In the genomic region with DNA sequence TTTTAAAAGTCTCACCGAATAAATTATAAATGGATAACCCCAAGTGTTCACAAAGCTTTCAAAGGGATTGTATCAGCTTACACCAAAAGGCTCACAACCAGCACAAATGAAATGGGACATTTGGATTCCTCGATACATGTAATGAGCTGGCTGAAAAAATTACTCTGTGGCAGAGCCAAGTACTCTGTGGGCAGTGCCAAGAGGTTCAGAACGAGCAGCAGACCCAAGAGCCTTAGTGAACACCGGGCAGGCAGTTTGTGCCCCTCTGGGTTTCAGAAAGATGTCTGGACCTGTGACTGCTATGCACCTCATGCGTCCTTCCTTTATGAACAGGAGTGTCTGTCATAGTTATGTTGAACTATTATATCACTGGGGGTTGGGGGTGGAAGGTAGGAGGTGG, we compare ENCODE assay signal across 28 mouse cellular contexts.
A peak's percentile ranks its signal among the peaks of the same experiment; 100 is the strongest.
DNase-seq lines count a peak whose midpoint lies in the region; ATAC-seq lines count a peak whose summit lies in the region.
"Had no signal": no experiment of that assay in that cellular context is flagged by ENCODE, and none has a peak within 500 bp of the region (broad histone marks: within the 10 kb centered on the region; RNA-seq: fewer than 3 reads in every experiment).

No protein-coding gene starts in this region.

- H3K27me3 ChIP-seq in forebrain, embryonic 14.5 days (replicated peaks; ENCODE audit: control insufficient read depth, insufficient read depth, low read length), result no peaks in the 10 kb centered on the region
- H3K27me3 ChIP-seq in forebrain, embryonic 11.5 days (ENCODE audit: control insufficient read depth, insufficient read depth, low read length), result no peaks in the 10 kb centered on the region
- no peaks in the 10 kb centered on the region for H3K27me3 ChIP-seq in heart, embryonic 10.5 days (ENCODE audit: insufficient read depth, poor library complexity, severe bottlenecking)
- H3K27me3 ChIP-seq: embryonic facial prominence, embryonic 13.5 days; hindbrain, embryonic 13.5 days; liver, embryonic 12.5 days; neural tube, embryonic 13.5 days; stomach, embryonic 15.5 days had no signal

- H3K4me1 ChIP-seq in forebrain, embryonic 14.5 days (ENCODE audit: control insufficient read depth, insufficient read depth, low read length), result no peaks in the 10 kb centered on the region
- no peaks in the 10 kb centered on the region for H3K4me1 ChIP-seq in forebrain, embryonic 11.5 days (replicated peaks; ENCODE audit: control insufficient read depth, insufficient read depth, low read length)
- no peaks in the 10 kb centered on the region for H3K4me1 ChIP-seq in heart, embryonic 10.5 days
- H3K4me1 ChIP-seq: embryonic facial prominence, embryonic 13.5 days; hindbrain, embryonic 13.5 days; liver, embryonic 12.5 days; neural tube, embryonic 13.5 days; stomach, embryonic 15.5 days had no signal

- no peak overlapping the region for H3K27ac ChIP-seq in forebrain, embryonic 14.5 days (ENCODE audit: low read depth, low read length)
- H3K27ac ChIP-seq in forebrain, embryonic 11.5 days (ENCODE audit: low read depth, low read length), result no peak overlapping the region
- no peak overlapping the region for H3K27ac ChIP-seq in heart, embryonic 10.5 days
- H3K27ac ChIP-seq: embryonic facial prominence, embryonic 13.5 days; hindbrain, embryonic 13.5 days; layer of hippocampus, adult 2 months; left cerebral cortex, adult 2 months; liver, embryonic 12.5 days; neural tube, embryonic 13.5 days; stomach, embryonic 15.5 days had no signal

- H3K36me3 ChIP-seq in forebrain, embryonic 14.5 days (ENCODE audit: control insufficient read depth, insufficient read depth, low read length), result no peaks in the 10 kb centered on the region
- H3K36me3 ChIP-seq in forebrain, embryonic 11.5 days (ENCODE audit: control insufficient read depth, insufficient read depth, low read length), result no peaks in the 10 kb centered on the region
- no peaks in the 10 kb centered on the region for H3K36me3 ChIP-seq in heart, embryonic 10.5 days
- H3K36me3 ChIP-seq: embryonic facial prominence, embryonic 13.5 days; hindbrain, embryonic 13.5 days; liver, embryonic 12.5 days; neural tube, embryonic 13.5 days; stomach, embryonic 15.5 days had no signal

- intact Hi-C loops in heart, postnatal 14 days (cut with DNase I), result no loop called here

- no peak overlapping the region for H3K9ac ChIP-seq in forebrain, embryonic 14.5 days (ENCODE audit: low read length)
- no peak overlapping the region for H3K9ac ChIP-seq in forebrain, embryonic 11.5 days (ENCODE audit: low read length)
- H3K9ac ChIP-seq: embryonic facial prominence, embryonic 13.5 days; hindbrain, embryonic 13.5 days; liver, embryonic 12.5 days; liver, postnatal 0 days; neural tube, embryonic 13.5 days; stomach, embryonic 15.5 days had no signal

- 67% methylated on average over 5 of the region's 5 CpGs for WGBS in forebrain, embryonic 14.5 days
- WGBS in forebrain, embryonic 11.5 days, result 80% methylated on average over 5 of the region's 5 CpGs
- WGBS in heart, embryonic 10.5 days, result 85% methylated on average over 5 of the region's 5 CpGs

- H3K9me3 ChIP-seq in forebrain, embryonic 14.5 days (replicated peaks; ENCODE audit: control insufficient read depth, low read length), result no peaks in the 10 kb centered on the region
- no peaks in the 10 kb centered on the region for H3K9me3 ChIP-seq in forebrain, embryonic 11.5 days (ENCODE audit: control insufficient read depth, low read length)
- H3K9me3 ChIP-seq in heart, embryonic 10.5 days, result no peaks in the 10 kb centered on the region
- H3K9me3 ChIP-seq: embryonic facial prominence, embryonic 13.5 days; hindbrain, embryonic 13.5 days; liver, embryonic 12.5 days; neural tube, embryonic 13.5 days; stomach, embryonic 15.5 days had no signal

- H3K4me2 ChIP-seq in forebrain, embryonic 14.5 days (ENCODE audit: low read length), result no peak overlapping the region
- H3K4me2 ChIP-seq in forebrain, embryonic 11.5 days (ENCODE audit: low read depth, low read length, severe bottlenecking), result no peak overlapping the region
- H3K4me2 ChIP-seq: embryonic facial prominence, embryonic 13.5 days; heart, embryonic 11.5 days; hindbrain, embryonic 13.5 days; liver, embryonic 12.5 days; midbrain, embryonic 11.5 days; neural tube, embryonic 13.5 days; stomach, embryonic 15.5 days had no signal

- no peak overlapping the region for H3K4me3 ChIP-seq in forebrain, embryonic 14.5 days (ENCODE audit: low read depth, low read length)
- no peak overlapping the region for H3K4me3 ChIP-seq in forebrain, embryonic 11.5 days (ENCODE audit: low read depth, low read length)
- H3K4me3 ChIP-seq in heart, embryonic 10.5 days, result no peak overlapping the region
- H3K4me3 ChIP-seq: embryonic facial prominence, embryonic 13.5 days; hindbrain, embryonic 13.5 days; layer of hippocampus, adult 2 months; left cerebral cortex, adult 2 months; liver, embryonic 12.5 days; neural tube, embryonic 13.5 days; stomach, embryonic 15.5 days had no signal

- DNase-seq in forebrain, embryonic 14.5 days (ENCODE audit: low spot score), result peak; percentile 7
- no peak for DNase-seq in forebrain, embryonic 11.5 days (ENCODE audit: low spot score)
- peak; percentile 57 for DNase-seq in heart, embryonic 10.5 days (ENCODE audit: low spot score)
- no peak for DNase-seq in heart, postnatal 14 days
- peak; percentile 38 to 54 for DNase-seq in right cerebral cortex, postnatal 10 days (ENCODE audit: low spot score in 2 of 2)
- no peak for DNase-seq in right cerebral cortex, adult 2 months (ENCODE audit: low spot score in 2 of 2)
- no peak for DNase-seq in thymus, postnatal 4 days
- DNase-seq: adrenal gland, adult 2 months; B cell, adult 2 months; embryo, embryonic 11 days; gastrocnemius, postnatal 10 days; heart, postnatal 4 days; kidney, adult 2 months; kidney, postnatal 36 days; liver, postnatal 0 days; lung, postnatal 36 days; right cerebral cortex, postnatal 25 days had no signal

- no peak for ATAC-seq in forebrain, embryonic 14.5 days
- no peak for ATAC-seq in forebrain, embryonic 11.5 days (replicated peaks; ENCODE audit: low FRiP score)
- ATAC-seq: activated CD4-positive, CD25-positive, alpha-beta regulatory T cell, adult 4 months; inflammation-experienced regulatory T-cells, adult 6 months; liver, embryonic 12.5 days; liver, postnatal 0 days had no signal

Comparison
In these comparisons a context has a peak if more than half of its experiments do, and no peak if none do; other contexts are left out.
1. DNase-seq: peak in forebrain, embryonic 14.5 days (single experiment), heart, embryonic 10.5 days (single experiment) and right cerebral cortex, postnatal 10 days (2 of 2); none in forebrain, embryonic 11.5 days (single experiment), heart, postnatal 14 days (0 of 2), right cerebral cortex, adult 2 months (0 of 2) and thymus, postnatal 4 days (single experiment).